Mouse (Mus musculus) right cerebral cortex, postnatal 36 days (tissue): ENCODE data around the gene Hipk3.

Experiments
- DNase-seq, 2 experiments: peaks; one replicate each; pipeline ENCODE4 v3.0.0; 2022; ENCODE audit warnings: low spot score in 2 of 2, mixed read lengths in 1 of 2

The Hipk3 gene

DNA sequence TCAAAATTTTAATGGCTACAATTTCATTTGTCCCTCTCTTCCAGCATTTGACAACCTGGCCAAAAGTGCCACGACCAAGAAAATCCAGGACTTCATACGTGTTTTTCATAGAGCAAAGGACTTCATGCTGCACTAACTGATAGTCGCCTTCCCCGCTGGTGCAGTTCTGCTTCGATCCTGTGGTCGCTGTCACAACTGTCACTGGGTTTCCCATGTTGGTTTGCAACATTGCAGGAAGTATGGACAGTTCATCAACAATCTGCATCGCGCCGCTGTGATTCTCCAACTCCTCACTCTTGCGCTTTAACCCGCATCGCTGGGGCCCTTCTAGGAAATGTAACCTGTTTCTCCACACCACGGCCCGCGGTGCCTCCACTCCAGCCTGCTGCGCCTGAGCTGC lies 23.1 kb downstream of the Hipk3 start:
- DNase-seq = no peak

DNA sequence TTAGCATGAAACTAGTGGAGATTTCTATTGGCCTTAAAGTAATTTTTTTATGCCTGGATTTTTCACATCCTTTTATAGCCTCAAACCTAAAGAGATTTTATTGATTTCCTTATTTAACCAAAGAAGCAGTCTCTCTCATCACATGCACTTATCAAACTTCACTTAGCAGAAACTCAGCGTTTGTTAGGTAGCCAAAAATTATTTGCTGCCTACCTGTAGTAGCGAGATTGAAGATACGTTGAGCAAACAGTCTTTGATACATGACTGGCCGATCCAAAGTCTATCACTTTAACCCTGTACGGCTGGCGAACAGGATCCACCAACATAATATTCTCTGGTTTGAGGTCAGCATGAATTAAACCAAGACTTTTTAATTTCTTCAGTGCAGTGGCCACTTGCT lies 23.7 kb downstream of the Hipk3 start:
- DNase-seq = no peak

DNA sequence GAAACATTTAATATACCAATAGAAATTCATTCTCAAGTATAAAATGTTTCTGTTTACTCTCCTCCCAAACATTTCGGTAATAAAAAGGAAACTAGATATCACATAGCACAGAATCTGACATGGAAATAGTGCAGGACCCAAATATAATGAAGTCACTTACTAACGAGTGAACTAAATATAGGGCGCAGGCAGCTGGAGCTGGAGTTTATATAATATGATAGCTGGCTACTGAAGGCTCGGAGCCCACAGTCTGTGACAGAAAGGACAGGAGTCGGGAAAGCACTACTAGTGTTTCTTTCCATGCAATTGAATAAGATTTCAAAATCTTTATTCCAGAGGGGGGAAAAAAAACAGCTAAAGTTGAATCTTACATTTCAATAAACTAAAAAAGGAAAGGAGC lies 25.8 kb downstream of the Hipk3 start:
- peak in 1 of 2 experiments; percentile 63 for DNase-seq

DNA sequence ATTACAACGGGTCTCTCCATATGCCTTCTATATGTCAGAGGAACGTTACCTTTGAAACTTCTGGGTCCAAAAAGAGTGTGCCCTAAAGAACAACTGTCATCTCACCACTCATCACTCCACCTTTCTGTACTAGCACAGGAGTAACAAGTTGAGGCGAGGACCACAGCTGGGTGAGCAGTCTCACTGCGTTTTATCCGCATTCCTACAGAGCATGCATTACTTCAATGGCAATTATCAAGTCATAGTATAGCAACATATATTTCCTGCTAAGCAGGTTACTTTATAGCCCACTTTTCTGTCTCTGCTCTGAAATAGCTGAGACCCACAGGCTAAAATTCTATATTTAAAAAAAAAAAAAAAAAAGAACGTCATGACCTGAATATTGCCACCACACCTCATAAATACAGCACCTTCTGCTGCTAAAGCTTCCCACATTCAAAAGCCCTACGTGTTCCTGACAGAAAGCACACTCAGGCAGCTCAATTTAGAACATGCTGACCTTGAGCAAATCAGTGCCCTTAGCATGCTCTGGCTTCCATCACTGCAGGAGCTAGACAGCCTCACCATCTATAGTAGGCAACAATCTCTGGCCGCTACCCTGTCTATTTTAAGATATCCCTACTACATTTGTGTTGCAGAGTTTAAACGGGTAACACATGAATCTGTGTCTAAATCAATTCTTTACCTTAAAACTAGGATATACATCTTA lies 27.2 kb downstream of the Hipk3 start:
- DNase-seq = no peak

DNA sequence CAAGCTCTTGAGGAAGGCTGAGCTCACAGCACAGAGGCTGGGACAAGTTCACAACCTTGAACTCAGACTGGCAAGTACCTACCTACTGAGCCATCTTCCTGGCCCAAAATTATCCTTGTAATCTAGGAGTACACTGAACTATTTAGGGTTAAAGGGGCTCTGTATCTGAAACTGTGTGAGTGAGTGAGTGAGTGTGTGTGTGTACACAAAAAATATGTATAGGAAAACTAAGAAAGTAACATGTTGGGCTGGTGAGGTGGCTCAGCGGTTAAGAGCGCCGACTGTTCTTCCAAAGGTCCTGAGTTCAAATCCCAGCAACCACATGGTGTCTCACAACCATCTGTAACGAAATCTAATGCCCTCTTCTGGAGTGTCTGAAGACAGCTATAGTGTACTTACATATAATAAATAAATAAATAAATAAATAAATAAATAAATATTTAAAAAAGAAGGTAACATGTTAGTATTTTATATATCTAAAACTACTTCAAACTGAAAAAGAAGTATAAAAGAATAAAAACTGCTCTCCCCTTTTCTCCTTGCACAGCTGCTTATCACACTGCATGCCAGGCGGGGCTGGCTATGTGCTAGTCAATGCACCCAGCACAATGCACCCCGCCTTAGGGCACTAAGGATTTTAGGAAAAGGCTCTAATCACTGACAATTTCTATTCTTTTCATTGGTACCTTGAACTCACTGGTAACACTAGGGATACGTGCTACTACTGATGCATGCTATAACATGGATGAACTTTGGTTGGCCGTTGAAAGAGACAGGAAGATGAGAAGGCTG lies 28.4 kb downstream of the Hipk3 start:
- no peak for DNase-seq

DNA sequence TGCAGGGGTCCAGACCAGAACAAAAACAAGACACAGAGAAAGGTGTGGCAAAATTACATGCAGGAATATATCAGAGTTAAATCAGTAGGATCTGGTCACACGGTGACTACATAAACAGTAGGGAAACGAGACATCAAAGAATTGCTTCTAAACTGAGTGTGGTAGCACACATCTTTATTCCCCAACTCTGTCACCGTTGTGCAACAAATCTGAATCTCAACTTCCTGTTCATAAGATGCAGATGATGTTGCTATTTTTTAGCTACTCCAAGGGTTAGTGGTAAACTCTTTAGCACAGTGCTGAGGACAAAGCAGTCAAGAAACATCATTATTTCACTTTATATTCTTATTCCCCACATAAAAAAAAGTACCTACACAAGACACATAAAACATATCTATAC lies 34.2 kb downstream of the Hipk3 start:
- no peak for DNase-seq

DNA sequence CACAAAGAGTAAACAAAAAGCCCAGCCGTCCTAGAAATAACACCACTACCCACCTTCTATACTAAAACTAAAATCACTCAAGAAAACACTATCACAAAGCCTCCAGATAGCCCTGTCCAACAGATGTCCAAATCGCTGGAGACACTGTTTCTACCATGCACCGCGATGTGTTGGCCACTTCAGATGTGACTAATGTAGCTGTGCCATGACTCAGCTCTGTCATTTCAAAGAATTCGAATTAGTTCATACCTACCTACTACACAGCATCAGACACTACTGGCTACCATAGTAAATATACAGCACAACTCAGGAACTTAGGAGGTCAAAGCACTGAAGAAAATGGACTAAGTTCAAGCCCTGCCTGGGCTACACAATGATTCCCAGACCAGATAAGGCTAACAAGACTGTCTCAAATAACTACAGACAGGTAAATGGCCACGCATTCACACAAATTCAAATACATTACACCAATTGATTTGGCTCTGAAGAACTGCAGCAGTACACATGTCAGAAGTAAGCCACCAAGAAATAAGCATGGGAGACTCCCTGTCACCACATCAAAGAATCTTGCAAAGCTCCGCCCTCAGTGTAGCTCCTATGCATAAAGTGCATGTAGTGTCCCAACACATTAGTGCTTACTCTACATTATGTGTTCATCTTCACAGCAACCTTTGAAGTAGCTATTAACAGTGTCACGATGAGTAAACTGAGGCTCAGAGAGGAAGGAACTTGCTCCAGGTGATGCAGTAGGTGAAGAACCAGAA lies 35.5 kb downstream of the Hipk3 start:
- no peak for DNase-seq

DNA sequence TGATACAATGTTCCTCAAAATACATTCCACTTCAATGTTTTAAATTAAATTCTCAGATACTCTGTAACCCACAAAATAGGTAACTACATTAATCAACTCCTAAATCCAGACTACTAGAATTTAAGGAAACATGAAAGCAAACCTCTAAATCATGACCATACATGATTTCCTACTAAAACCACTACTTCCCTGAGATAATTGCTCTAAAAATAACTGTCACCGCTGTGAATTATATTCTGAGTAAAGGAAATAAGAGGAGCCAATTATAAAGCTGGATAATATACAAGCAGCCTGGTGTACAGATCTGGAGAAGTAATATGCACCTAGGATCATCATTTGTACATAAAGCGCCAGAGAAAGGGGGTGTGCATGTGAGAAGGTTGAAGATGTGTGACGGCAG lies 37.1 kb downstream of the Hipk3 start:
- no peak for DNase-seq

DNA sequence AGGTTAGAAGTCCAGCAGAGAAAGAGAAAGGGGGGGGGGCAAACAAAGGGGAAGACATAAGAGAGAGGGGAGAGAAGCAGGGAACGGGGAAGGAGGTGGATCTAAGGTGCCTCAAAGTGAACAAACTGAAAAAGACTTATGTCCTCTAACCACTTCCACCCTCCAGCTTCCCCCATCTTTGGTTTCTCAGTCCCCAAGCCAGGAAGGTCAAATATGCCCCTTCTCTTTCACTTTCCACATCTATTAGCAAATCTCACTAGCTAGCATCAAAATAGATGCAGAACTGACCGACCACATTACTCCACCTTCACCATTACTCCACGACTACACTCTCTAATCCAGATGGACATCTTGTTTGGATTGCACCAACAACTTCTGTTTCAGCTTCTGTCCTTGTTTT lies 43.6 kb downstream of the Hipk3 start:
- no peak for DNase-seq

DNA sequence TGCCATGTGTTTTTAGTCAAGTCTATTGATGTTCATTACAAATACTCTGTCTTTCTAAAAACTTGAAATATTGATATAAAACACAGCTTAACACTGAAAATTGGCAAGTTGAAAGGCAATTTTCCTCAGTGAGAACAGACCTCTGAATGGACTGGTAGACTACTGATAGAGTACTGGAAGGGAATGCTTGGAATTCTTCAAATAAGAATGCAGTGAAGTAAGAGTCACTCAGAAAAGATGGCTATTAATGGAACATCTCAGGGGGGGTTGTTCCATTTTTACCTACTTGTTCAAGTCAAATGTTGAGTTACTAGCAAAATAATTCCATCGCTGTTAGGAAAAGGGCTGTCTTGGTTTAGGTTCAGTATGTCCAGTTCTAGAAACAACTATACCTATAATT lies 45.1 kb downstream of the Hipk3 start:
- DNase-seq = no peak

DNA sequence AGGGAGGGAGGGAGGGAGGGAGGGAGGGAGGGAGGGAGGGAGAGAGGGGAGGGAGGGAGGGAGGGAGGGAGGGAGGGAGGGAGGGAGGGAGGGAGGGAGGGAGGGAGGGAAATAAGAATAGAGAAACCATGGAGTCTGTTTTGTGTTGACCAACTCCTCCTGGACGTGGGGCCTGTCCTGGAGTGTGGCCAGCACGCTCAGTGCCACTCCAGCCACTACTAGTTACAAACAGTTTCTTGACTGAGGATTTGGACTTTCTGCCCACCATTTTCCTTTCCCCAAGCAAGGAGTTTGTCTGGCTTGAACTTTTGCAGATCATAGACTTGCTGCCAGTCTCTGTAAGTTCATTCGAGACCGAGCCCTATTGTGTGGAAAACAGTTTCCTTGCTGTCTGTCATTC lies 46.0 kb downstream of the Hipk3 start:
- no peak for DNase-seq

DNA sequence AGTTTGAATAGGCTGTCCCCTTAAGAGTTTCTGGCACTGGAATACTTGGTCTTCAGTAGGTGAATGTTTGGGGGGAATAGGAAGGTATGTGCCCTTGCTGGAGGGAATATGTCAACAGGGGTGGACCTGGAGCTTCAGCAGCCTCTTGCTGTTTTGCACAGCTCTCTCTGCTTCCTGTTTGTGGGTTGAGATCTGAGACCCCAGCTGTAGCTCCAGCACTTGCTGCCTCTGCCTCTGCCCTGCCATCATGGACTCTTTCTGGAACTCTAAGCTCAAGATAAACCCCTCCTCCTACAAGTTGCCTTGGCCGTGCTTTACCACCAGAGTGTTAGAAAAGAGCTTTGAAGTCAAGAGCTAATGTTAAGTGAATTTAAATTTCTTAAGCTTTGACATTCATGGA lies 48.2 kb downstream of the Hipk3 start:
- DNase-seq = no peak

DNA sequence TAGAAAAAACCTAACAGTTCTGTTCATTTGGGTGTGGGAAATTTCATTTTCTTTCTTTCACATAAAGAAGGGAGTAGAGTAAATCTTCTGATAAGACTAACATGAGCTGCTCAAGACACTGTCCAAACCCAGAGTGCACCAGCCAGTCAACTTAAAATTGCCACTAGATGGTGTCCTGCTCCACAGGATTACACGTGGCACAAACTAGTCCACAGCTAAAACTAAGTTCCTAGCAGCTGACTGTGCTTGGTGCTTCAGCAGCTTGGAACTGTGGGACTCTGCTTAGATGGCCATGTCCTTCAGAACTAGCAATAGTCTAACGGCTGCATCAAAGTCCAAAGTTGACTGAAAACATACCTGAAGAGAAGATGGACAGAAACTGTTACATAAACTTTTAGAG lies 49.5 kb downstream of the Hipk3 start:
- peak; percentile 39 to 44 for DNase-seq

DNA sequence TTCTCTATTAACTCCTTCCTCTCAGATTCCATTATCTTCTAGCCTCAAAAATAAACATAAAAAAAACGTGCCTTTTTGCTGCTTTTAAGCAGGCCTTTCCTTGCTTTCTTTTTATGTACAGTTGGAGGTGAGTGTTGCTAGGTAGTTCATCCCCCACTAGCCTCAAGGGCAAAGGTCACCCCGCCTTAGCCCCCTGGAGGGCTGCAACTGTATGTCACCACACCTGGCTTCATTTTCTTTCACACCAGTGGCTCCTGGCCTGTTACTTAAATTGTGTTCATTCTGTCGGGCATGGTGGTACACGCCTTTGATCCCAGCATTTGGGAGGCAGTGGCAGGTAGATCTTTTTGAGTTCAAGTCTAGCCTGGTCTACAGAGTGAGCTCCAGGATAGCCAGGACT lies 51.9 kb downstream of the Hipk3 start:
- no peak for DNase-seq

DNA sequence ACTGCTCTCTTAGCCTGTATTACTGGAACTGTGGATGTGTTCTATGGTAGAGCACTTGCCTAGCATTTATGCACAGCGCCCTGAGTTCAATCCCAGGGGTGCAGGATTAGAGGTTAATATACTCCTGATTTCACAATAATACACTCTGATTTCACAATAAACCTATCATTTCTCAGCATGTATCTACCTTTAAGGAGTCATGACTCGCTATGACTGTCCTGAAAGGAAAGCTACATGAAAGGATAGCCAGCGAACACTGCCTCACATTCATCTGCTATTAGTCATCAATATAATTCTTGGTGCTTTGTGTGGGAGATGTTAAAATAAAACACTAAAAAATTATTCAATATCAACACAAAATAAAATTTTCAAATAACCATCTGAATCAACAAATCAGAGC lies 58.0 kb downstream of the Hipk3 start:
- no peak for DNase-seq

DNA sequence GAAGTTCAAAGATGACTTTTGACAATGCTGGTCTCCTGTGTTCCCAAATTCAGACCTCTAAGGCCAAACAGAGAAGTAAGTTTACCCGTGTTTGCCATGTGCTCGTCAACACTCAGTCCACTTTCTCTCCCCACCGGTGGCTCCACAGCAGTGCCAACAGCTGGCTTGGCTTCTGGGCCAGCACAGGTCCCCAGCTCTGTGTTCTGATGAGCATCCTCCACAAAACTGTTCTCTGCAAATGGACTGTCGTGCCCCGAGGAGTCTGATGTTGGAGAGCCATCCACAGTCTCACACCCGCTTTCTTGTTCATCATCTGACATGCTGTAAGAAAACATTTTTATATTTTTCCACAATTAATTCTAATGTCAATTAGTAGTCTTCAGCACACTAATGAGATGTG lies 63.2 kb downstream of the Hipk3 start:
- DNase-seq = no peak

DNA sequence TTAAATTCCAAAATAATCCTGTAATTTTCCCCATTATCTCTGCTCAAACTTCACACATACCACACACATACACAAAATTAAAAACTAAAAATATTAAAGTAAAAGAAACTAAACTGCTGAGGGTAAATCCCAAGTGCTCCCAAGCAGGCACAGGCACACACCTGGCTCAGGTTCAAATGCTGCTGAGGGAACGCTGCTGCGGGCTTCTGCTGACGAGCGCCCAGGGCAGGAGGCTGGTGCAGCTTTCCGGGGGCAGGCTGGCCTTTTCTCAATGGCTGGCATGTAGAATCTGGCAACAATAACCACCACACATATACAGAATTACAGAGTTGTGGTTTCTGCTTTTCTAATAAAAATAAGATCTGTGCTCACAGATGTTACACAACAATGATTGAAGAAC lies 63.7 kb downstream of the Hipk3 start:
- no peak for DNase-seq

DNA sequence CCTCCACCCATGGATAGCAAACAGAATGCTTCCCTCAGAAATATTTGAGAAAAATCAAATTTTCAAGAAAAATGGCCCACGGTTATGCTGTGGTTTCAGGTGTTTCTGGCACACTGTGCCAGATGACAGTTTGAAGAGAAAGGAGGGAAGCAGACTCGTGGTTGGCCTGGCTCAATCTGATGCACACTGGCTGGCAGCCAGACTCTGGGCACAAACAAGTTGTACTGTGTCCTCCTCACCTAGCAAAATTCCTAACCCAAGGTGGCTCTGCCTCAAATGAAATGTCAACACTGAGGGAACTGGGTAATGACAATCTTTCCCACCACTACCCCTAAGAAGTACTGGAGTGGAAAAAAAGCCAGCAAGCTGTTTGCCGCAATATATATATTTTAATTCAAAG lies 68.1 kb downstream of the Hipk3 start:
- DNase-seq = no peak

DNA sequence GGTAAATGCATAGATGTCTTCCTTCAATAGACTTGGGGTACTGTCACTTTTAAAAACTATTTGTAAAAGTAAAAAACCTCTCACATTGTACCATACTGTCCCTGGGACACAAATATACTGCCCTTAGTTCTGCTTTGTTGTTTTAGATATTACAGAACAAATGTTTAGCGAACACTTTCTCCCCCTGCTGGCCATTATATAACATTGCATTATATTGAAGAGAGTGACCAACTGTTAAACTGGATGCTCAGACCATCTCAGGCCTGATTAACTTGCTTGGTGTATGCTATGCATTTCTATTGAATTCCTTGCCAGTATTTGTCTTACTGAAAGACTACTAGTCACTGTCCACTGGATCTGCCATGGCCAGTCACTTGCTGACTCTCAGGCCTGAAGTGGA lies 72.0 kb downstream of the Hipk3 start:
- no peak for DNase-seq

DNA sequence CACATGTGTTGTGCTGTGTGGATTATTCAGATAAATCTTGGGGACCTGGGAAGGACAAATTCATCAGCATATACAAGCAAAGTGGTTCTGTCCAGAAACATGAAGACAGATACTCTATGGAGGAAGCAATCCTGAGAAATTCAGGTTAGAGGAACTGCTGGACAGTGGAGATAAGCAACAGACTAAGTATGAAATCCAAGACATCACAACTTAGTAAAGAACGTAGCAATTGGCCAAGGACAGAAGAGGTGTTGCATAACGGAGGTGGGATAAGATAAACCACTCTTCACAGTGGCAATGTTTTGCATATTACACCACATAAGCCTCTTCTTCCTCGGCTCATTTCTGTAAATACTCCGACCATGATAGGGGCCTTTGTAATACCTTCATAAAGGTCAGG lies 73.4 kb downstream of the Hipk3 start:
- DNase-seq = no peak

DNA sequence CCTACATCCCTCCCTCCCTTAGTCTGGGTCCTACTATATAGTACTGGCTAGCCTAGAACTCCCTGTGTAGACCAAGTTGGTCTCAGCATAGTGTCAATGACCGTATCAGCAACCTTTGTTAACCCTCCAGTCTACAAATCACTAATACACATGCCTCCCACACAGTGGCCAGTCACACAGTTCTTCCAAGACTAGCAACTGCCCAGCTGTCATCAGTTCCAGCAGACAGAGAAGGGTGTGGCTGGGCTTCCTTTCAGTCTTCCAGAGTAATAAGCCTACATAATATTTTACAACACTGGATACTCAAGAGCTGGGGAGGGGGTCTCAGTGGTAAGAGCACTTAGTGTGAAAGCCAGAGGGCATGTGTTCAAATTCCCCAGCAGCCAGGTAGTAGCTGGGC lies 74.2 kb downstream of the Hipk3 start:
- DNase-seq = no peak

DNA sequence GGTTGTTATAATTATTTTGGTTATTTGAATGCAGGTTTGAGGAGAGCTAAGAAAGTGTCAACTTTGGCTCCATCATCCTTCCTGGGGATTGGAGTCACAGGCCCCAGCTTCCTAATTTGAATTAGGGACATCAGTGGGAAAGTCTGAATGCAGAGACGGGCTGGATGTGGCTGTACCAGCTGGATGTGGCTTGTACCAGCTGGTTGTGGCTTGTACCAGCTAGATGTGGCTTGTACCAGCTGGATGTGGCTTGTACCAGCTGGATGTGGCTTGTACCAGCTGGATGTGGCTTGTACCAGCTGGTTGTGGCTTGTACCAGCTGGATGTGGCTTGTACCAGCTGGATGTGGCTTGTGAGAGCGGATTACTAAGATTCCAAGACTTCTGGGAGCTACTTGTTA lies 74.8 kb downstream of the Hipk3 start:
- no peak for DNase-seq

DNA sequence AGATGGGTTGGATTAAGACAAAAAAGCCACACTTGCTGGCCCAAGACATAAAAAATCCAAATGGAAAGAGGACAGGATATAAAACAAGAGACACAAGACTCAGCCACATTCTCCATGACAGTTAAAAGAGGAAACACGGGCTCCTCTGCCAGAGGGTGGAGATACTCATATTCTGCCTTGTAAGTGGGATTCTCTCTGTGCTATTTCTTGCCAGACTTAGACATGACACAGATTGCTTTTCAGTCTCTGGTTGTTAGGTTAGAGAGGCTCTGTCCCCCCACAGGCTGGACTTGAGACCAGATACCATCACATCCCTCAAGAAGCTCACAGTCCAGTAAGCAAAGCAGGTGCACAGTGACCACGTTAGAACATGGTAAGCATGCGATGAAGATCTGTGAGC lies 81.2 kb downstream of the Hipk3 start:
- DNase-seq = no peak
